Mouse (Mus musculus) hindbrain, embryonic 15.5 days (tissue): ENCODE measurements around the gene F830045P16Rik. TPM values are rescaled to one million over a fixed set of nuclear protein-coding genes. Genes with fewer than 3 reads are reported as not detected.

Experiments
- ATAC-seq: fragments of 200-750 bp; cut with Nextera tagmentation; 2 replicates; pipeline ENCODE4 v1.8.0; 2017; ENCODE audit warnings: low read depth, moderate number of reproducible peaks, moderate TSS enrichment; ENCODE audit not compliant: low FRiP score
- H3K27ac ChIP-seq: fragments of 300-500 bp; sonication (generic); replicated peaks from 2 replicates; pipeline ENCODE4 v1.5.1; 2015; ENCODE audit warnings: mild to moderate bottlenecking, inconsistent platforms
- H3K27me3 ChIP-seq: fragments of 300-500 bp; sonication (generic); 2 replicates; pipeline ENCODE4 v1.6.1; 2015; ENCODE audit warnings: control low read depth, inconsistent platforms
- H3K36me3 ChIP-seq: fragments of 300-500 bp; sonication (generic); 2 replicates; pipeline ENCODE4 v1.6.1; 2015; ENCODE audit warnings: control low read depth, inconsistent platforms
- H3K4me1 ChIP-seq: fragments of 300-500 bp; sonication (generic); replicated peaks from 2 replicates; pipeline ENCODE4 v1.6.1; 2015; ENCODE audit warnings: control low read depth, inconsistent platforms
- H3K4me2 ChIP-seq: fragments of 300-500 bp; sonication (generic); 2 replicates; pipeline ENCODE4 v1.6.1; 2015; ENCODE audit warnings: moderate library complexity, mild to moderate bottlenecking, inconsistent platforms
- H3K4me3 ChIP-seq: fragments of 300-500 bp; sonication (generic); 2 replicates; pipeline ENCODE4 v1.5.1; 2015; ENCODE audit warnings: mild to moderate bottlenecking, inconsistent platforms
- H3K9ac ChIP-seq: fragments of 300-500 bp; sonication (generic); 2 replicates; pipeline ENCODE4 v1.6.1; 2015; ENCODE audit warnings: inconsistent platforms
- H3K9me3 ChIP-seq: fragments of 300-500 bp; sonication (generic); 2 replicates; pipeline ENCODE4 v1.6.1; 2016; ENCODE audit warnings: control low read depth, inconsistent platforms
- WGBS: fragments of 180-500 bp; shearing (Covaris S2); methylation state at CpG from one replicate; pipeline ENCODE4 v1.1.7; 2015; 5-methylcytosine and 5-hydroxymethylcytosine counted together
- polyA plus RNA-seq: library from polyadenylated mRNA; unstranded; fragments of >200 nt; fragmentation: Nextera tagmentation; extraction: Ambion mirVana; gene quantifications from 2 replicates; pipeline ENCODE4 v1.2.1, GENCODE M21; 2015

The F830045P16Rik gene
- polyA plus RNA-seq, 1 experiment from 2014 or later, result not detected

DNA sequence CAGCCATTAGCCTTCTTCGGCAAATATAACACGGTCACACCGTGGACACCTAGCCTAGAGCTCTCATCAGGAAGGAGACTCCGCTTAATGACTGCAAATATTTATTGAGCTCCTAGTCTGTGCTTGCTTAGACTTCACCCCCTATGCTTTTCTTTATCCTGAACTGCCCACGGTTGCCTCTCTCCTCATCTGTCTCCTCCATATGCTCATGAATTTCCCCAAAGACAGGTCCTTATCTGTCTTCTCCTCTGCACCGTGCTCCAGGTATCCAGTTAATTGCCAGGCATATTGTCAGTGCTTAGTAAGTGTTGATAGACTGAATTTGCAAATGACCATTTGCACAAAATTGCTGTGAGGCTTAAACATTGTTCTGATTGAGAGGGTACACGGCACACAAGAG, 32.7 kb upstream of the F830045P16Rik start:
- 84% methylated on average over 7 of the region's 7 CpGs for WGBS
- Histone ChIP-seq H3K4me2 (no peak overlapping the region), H3K36me3 (no peaks in the 10 kb centered on the region), H3K4me3 (no peak overlapping the region), H3K27ac (no peak overlapping the region), H3K27me3 (peaks cover 4% of the 10 kb centered on the region; the same call in 1 of the 2 replicates), H3K9me3 (no peaks in the 10 kb centered on the region), H3K4me1 (peaks cover 12% of the 10 kb centered on the region), H3K9ac (no peak overlapping the region)
- no peak for ATAC-seq

GRCm38 (mm10) chr2:129563944-129564709, 27.7 kb upstream of the F830045P16Rik start:
- peak; percentile 46; the same call in 1 of the 2 replicates for ATAC-seq
- no peaks in the 10 kb centered on the region for H3K36me3 ChIP-seq
- peaks cover 11% of the 10 kb centered on the region for H3K4me1 ChIP-seq
- H3K27ac ChIP-seq, result peak overlapping the region; percentile 35; the same call in 1 of the 2 replicates
- no peaks in the 10 kb centered on the region for H3K9me3 ChIP-seq
- H3K9ac ChIP-seq, result no peak overlapping the region
- H3K4me2 ChIP-seq, result no peak overlapping the region
- 45% methylated on average over 5 of the region's 5 CpGs for WGBS
- H3K27me3 ChIP-seq, result no peaks in the 10 kb centered on the region
- H3K4me3 ChIP-seq, result no peak overlapping the region

DNA sequence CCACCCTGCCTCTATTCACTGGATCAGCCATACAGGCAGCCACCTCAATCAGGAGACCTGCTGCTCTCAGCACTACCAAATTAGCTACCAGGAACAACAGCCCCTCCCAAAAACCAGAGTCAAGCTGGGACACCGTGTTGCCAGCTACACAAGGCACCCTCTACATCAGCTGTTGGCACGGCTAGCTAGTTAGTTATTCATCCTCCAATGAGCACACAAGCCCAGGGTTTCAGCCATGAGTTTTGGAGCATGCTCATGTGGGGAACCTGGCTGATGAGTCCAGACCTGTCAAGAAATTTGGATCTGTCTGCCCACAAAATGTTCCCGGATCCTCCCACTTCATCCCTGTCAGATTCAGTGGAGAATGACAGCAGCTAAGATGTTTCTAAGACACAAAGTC, 25.4 kb upstream of the F830045P16Rik start:
- H3K36me3 ChIP-seq, result no peaks in the 10 kb centered on the region
- peaks cover 11% of the 10 kb centered on the region for H3K4me1 ChIP-seq
- H3K4me3 ChIP-seq, result no peak overlapping the region
- WGBS, result 64% methylated on average over 3 of the region's 3 CpGs
- no peaks in the 10 kb centered on the region for H3K27me3 ChIP-seq
- H3K9ac ChIP-seq, result no peak overlapping the region
- no peak overlapping the region for H3K27ac ChIP-seq
- no peak overlapping the region for H3K4me2 ChIP-seq
- ATAC-seq, result no peak
- no peaks in the 10 kb centered on the region for H3K9me3 ChIP-seq

DNA sequence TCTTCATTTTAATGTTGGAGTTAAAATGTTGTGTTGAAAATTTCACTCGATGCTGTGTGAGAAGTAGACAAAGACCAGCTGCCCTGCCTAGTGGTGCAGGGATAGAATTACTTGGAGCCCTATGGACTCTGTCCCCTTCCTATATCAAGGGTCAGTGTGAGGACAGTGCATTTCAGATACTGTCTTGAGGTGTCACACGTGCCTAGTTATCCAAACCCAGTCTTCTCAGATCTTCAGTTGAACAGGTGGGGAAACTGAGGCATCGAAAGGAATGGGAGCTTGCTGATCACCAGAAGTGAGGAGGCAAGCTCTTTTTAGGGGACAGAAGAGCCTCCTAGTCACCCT, 22.4 kb upstream of the F830045P16Rik start:
- no peaks in the 10 kb centered on the region for H3K9me3 ChIP-seq
- 80% methylated on average over 3 of the region's 3 CpGs for WGBS
- H3K36me3 ChIP-seq, result no peaks in the 10 kb centered on the region
- H3K4me2 ChIP-seq, result no peak overlapping the region
- H3K9ac ChIP-seq, result no peak overlapping the region
- peaks cover 8% of the 10 kb centered on the region for H3K4me1 ChIP-seq
- no peak overlapping the region for H3K27ac ChIP-seq
- no peaks in the 10 kb centered on the region for H3K27me3 ChIP-seq
- no peak overlapping the region for H3K4me3 ChIP-seq
- no peak for ATAC-seq

DNA sequence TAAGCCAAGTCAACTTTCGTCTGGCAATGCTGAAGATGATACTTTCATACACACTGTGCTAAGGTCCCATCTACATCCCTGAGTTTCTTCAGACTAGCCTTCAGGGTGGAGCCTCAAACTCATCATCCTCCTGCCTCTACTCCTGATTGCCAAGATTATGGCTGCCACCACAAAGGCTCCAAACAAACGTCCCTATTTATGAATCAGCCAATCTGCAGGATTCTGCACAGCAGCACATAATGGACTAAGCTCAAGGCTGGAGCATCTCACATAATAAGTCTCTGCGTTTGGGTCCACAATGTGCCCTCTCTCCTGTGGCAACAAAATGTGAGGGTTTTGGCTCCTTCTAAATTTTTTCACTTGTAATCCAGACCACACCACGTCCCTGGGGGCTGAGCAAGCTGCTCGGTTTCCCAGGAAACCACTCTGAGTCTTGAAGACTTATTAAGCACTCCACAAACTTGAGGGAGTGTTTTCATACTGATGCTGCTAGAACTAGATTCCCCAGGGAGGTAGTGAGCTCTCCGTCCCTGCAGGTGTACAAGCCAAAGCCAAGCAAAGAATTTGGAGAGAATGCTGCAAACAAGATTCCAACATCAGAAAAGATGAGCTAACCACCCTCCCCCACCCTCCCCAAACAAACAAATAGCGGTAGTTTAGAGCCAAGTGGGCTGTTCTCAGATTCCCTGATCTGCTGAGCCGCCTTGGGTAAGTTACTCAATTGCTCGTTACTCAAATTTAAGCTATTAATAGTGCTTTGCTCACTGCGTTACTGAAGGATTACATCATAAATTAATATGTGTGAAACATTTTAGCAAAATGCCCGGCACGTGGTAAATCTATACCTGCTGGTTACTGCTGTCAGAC, 21.8 kb upstream of the F830045P16Rik start:
- 59% methylated on average over 12 of the region's 12 CpGs for WGBS
- Histone ChIP-seq H3K27me3 (no peaks in the 10 kb centered on the region), H3K4me1 (peaks cover 1% of the 10 kb centered on the region), H3K4me3 (no peak overlapping the region), H3K9ac (no peak overlapping the region), H3K36me3 (no peaks in the 10 kb centered on the region), H3K9me3 (no peaks in the 10 kb centered on the region), H3K27ac (no peak overlapping the region), H3K4me2 (no peak overlapping the region)
- no peak for ATAC-seq

GRCm38 (mm10) chr2:129556081-129556480, 19.7 kb upstream of the F830045P16Rik start:
- no peak overlapping the region for H3K4me3 ChIP-seq
- no peaks in the 10 kb centered on the region; the same call in none of the 2 replicates for H3K4me1 ChIP-seq
- WGBS, result 55% methylated on average over 6 of the region's 6 CpGs
- no peaks in the 10 kb centered on the region for H3K9me3 ChIP-seq
- H3K36me3 ChIP-seq, result no peaks in the 10 kb centered on the region
- no peaks in the 10 kb centered on the region for H3K27me3 ChIP-seq
- no peak overlapping the region for H3K9ac ChIP-seq
- 0 out of 2 replicates have a peak, but pooled peaks have one; percentile 51 for ATAC-seq
- H3K27ac ChIP-seq, result no peak overlapping the region
- no peak overlapping the region for H3K4me2 ChIP-seq

DNA sequence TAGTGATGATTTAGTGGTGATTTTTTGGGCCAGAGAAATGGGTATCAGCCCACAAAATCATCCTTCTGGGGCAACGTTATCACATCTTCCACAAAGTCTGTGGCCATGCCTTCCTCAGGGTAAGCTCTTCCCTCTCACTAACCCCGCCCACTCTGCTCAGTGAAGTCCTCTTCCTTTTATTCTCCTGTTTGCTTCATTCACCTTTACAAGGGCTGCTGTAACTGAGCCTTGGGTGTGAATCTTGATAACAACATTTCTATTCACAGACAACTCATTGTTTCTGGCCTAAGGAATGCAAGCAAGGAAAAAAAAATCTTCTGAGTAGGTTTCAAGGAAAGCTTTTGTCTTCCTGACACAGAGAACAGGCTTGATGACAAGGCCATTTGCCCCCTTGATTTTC, 14.4 kb upstream of the F830045P16Rik start:
- no peak overlapping the region for H3K4me2 ChIP-seq
- 57% methylated on average over 2 of the region's 2 CpGs for WGBS
- no peak overlapping the region for H3K4me3 ChIP-seq
- peaks cover 10% of the 10 kb centered on the region for H3K4me1 ChIP-seq
- H3K9me3 ChIP-seq, result no peaks in the 10 kb centered on the region
- H3K9ac ChIP-seq, result no peak overlapping the region
- ATAC-seq, result no peak
- no peak overlapping the region for H3K27ac ChIP-seq
- no peaks in the 10 kb centered on the region for H3K27me3 ChIP-seq
- H3K36me3 ChIP-seq, result no peaks in the 10 kb centered on the region

GRCm38 (mm10) chr2:129549537-129550135, 13.2 kb upstream of the F830045P16Rik start:
- peaks cover 10% of the 10 kb centered on the region for H3K4me1 ChIP-seq
- no peak for ATAC-seq
- no peaks in the 10 kb centered on the region for H3K36me3 ChIP-seq
- no peaks in the 10 kb centered on the region for H3K9me3 ChIP-seq
- 0 out of 2 replicates have a peak overlapping the region, but pooled peaks have one; percentile 24 for H3K27ac ChIP-seq
- WGBS, result 50% methylated on average over 9 of the region's 9 CpGs
- no peak overlapping the region for H3K4me2 ChIP-seq
- no peak overlapping the region for H3K4me3 ChIP-seq
- H3K27me3 ChIP-seq, result no peaks in the 10 kb centered on the region
- no peak overlapping the region for H3K9ac ChIP-seq

DNA sequence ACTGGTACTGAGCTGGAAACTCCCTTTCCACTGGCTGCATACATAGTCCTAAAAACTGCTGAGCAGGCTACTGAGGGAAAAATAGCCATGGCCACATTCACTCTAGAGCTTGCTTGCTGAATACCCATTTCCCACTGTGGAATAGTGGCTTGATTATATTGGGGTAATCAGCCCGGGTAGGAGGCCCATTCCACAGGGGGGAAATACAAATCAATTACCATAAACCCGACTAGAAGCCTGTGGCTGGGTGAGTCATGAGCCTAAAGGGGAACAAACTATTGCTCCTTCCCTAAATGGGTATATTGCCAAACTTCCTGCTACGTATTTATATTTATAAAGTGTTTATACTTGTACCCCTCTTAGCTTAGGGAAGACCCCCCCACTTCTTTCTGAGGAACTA, 10.4 kb upstream of the F830045P16Rik start:
- peaks cover 10% of the 10 kb centered on the region for H3K4me1 ChIP-seq
- no peak overlapping the region for H3K4me3 ChIP-seq
- WGBS, result 61% methylated on average over 3 of the region's 3 CpGs
- H3K9ac ChIP-seq, result no peak overlapping the region
- no peak overlapping the region for H3K27ac ChIP-seq
- no peaks in the 10 kb centered on the region for H3K36me3 ChIP-seq
- no peaks in the 10 kb centered on the region for H3K27me3 ChIP-seq
- ATAC-seq, result no peak
- no peak overlapping the region for H3K4me2 ChIP-seq
- no peaks in the 10 kb centered on the region for H3K9me3 ChIP-seq

- H3K9me3 ChIP-seq, result no peaks in the 10 kb centered on the region
- H3K4me2 ChIP-seq, result no peak overlapping the region
Measured at GRCm38 (mm10) chr2:129545596-129545995, 9.2 kb upstream of the F830045P16Rik start.

DNA sequence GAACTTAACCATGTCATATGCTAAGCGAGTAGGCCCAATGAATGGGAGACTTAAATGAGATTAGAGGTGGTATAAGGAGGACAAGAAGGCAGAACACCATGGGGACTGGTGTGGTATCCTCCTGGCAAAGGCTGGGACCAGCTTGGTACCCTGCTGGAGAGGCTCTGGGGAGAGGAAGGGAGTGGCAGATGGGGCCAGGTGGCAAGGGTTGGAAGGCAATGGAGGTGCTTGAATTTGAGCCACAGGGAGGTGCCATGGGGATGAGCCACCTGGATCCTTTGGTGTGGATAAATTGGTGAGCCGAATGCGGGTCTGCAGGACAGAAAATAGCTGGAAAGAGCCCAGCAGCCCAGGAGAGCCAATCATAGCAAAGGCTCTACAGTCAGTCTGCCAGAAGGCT, 8.5 kb upstream of the F830045P16Rik start:
- 0 out of 2 replicates have a peak, but pooled peaks have one; percentile 20 for ATAC-seq
- H3K4me3 ChIP-seq, result no peak overlapping the region
- H3K27ac ChIP-seq, result 0 out of 2 replicates have a peak overlapping the region, but pooled peaks have one; percentile 23
- WGBS, result 67% methylated on average over 3 of the region's 3 CpGs
- H3K9me3 ChIP-seq, result no peaks in the 10 kb centered on the region
- no peak overlapping the region for H3K4me2 ChIP-seq
- H3K4me1 ChIP-seq, result peaks cover 10% of the 10 kb centered on the region
- no peak overlapping the region for H3K9ac ChIP-seq
- no peaks in the 10 kb centered on the region for H3K27me3 ChIP-seq
- no peaks in the 10 kb centered on the region for H3K36me3 ChIP-seq

More at GRCm38 (mm10) chr2:129545596-129545995, 9.2 kb upstream of the F830045P16Rik start:
- Histone ChIP-seq H3K36me3 (no peaks in the 10 kb centered on the region), H3K9ac (no peak overlapping the region), H3K27me3 (no peaks in the 10 kb centered on the region), H3K4me1 (peaks cover 10% of the 10 kb centered on the region), H3K27ac (no peak overlapping the region), H3K4me3 (no peak overlapping the region)
- ATAC-seq, result no peak
- WGBS, result 73% methylated on average over 7 of the region's 7 CpGs

- Histone ChIP-seq H3K4me1 (peaks cover 5% of the 10 kb centered on the region), H3K4me2 (no peak overlapping the region), H3K36me3 (no peaks in the 10 kb centered on the region), H3K9ac (no peak overlapping the region), H3K27ac (0 out of 2 replicates have a peak overlapping the region, but pooled peaks have one; percentile 23), H3K9me3 (no peaks in the 10 kb centered on the region), H3K4me3 (no peak overlapping the region), H3K27me3 (no peaks in the 10 kb centered on the region)
- 0 out of 2 replicates have a peak, but pooled peaks have one; percentile 32 for ATAC-seq
- 27% methylated on average over 4 of the region's 4 CpGs for WGBS
Measured at GRCm38 (mm10) chr2:129544448-129544847, 8.0 kb upstream of the F830045P16Rik start.
